Mouse (Mus musculus): ENCODE results near the gene Fcrl6. TPM values are rescaled to one million over a fixed set of nuclear protein-coding genes. Genes with fewer than 3 reads are reported as not detected.

The Fcrl6 gene
- total RNA-seq, 2 experiments from 2014 or later: not detected

DNA sequence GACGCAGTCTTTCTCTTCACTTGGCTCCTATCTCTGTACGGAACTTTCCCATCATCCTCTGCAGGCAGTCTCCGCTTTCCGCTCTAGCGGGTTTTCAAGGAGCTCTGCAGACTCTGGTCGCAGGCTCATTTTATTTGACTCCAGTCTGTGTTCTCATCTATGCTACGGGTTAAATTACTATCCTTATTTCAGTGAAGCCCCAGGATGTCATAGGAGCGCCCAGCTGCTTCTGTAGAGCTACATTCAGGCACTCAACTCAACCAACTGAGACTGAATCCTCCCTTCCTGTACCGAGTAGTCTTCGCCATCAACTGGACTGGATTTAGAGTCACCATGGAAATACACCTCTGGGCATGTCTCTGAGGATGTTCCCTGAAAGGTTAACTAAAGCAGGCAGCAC, 12.3 kb upstream of the Fcrl6 start:
- DNase-seq: no peak

DNA sequence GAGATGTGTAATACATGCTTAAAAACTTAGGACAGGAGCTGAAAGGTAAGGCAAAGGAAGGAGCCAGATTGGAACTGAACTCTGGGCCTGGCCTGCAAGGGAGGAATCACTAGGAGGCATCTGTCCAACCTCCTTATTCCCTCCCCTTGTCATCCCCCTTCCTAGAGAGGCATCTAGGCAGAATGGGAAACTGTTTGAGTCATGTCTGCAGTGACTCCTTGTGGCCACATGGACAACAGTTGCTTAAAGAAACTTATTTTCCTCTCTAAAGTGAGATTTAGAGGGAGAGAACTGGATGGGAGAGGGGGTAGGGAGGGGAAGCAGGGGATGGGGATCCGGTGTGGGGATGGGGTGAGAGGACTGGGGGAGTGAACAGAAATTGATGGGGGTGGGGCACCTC, 10.4 kb upstream of the Fcrl6 start:
- no peak for DNase-seq

DNA sequence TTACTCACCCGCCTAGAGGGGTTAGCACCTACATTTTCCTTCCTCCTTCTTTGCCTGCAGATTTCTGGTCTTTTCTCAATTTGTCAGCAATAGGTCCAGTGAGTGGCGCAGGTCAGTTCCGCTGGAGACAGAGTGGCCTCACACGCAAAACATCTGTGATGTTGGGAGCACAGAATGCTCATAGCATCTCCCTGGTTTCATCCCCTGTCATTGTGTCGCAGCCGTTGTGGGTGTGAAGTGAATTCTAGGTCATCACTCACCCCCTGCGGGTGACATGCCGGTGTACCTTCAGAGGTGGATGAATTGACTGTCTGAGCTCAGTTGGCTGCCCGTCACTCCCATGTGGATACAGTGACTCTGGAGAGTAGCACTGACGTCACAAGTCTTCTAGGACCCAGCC, 9.0 kb upstream of the Fcrl6 start:
- no peak for DNase-seq

DNA sequence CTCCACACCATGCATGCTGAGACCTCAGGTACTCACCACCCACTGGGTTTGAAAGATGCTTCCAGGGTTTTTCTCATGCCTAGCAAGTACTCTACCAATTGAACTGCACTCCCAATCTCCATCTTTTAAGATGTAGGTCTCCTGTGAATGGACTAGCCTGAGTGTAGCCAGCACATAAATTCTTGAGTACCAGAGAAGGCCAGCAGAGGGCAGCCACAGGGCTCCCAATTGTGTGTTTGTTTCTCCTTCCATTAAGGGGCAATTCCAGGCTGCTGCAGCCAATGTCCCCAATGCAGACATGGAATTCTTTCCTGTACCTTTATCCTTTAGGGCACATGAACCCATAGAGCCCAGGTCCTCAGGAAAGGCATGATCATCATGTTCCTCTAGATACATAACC, 7.9 kb downstream of the Fcrl6 start:
- peak; percentile 58 for DNase-seq

DNA sequence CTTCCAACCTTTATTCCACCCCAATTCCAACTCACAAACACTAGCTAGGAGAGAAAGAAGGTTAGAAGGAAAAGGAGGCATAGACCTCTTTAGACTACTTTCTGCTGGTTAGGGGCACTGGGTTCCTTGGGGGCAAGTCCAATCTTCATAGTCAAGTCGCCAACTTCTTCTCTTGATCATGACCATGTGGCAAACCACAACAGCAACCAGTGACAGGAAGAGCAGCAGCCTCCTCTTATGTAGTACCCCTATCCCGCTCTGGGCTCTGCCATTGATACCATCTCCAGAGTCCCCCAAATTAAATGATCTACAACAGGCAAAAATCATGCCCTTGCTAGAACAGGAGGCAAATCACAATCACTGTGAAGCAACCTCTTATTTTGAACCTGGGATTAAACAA, 8.4 kb downstream of the Fcrl6 start:
- DNase-seq: no peak

DNA sequence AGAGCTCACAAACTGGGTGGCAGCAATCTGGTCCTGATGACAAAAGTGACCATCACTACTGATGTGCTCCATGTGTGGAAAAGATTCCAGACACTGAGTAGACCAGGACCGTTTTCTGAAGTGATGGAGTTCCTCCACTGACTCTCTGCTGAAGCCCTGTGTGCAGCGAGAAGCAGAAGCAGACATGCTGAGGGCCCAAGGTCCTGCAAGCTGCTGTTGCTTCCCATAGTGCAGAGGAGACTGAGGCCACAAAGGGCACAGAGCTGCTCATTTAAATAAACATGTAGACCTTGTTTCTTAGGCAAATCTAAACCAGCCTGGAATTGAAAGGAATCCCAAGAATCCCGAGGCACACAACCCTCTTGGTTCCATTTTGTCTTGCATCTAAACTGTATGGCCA, 9.0 kb downstream of the Fcrl6 start:
- DNase-seq: no peak

DNA sequence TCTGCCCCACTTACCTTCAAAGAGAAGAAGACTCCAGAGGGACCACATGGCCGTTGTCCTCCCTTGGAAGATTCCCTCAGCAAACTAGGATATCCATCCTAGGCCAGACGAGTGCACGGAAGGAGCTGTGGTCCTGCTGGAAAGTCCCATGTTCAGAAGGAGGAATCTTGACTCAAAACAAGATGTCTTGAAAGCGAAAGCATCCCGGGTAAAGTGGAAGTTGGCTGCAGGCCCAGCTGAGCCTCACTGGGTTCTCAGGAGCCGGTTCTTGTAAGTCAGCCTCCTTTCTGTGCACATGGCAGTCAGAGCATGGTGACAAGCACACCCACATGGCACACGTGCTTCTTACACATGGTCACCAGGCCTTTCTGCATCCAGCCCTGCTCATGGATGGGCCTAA, 12.0 kb downstream of the Fcrl6 start, which contains the start of gene Slamf8:
Gene Slamf8, minus strand, starts transcription at position 184 of the 400 bp plus-strand sequence.
- DNase-seq: peak; percentile 12

DNA sequence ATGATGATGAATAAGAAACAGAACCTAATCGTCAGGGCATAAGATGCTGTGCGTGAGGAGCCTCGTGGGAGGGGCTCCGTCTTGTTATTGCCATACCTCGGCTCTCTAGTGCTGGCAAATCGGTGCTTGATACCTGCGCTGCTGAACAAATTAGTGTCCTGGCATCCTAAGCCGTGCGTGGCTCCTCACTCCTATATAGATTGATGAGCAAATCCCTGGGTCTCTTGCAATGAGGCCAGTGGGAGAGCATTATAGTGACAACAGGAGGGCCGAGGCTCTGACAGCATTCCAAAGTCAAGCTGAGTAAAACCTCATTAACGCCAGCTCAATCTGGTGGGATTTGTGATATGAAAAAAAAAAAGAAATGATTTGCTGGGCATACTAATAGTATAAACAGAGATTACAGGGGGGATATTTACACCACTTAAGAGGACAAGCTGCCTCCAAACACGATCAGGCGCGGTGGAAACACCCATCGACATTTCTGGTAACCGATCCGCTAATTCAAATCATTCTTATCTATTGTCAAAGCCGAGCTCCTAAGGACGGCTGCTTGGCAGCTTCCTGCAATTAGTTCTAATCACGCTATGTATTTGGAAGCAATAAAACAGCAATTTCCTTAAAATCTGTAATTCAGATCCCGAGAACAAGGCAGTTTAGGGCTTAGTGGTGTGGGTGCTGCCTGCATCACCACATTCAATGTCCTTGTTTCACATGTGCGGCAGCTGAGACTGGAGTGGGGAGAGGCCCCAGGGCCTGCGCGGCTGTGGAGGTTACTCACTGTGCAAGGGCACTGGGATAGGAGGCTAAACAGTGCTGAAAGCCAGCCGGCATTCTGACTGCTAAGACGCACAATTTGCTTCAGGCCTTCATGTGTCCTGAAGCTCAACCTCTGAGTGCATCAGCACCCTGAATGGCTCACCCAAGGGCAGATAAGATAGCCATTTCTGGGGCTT, 16.5 kb downstream of the Fcrl6 start:
- peak; percentile 26 for DNase-seq

DNA sequence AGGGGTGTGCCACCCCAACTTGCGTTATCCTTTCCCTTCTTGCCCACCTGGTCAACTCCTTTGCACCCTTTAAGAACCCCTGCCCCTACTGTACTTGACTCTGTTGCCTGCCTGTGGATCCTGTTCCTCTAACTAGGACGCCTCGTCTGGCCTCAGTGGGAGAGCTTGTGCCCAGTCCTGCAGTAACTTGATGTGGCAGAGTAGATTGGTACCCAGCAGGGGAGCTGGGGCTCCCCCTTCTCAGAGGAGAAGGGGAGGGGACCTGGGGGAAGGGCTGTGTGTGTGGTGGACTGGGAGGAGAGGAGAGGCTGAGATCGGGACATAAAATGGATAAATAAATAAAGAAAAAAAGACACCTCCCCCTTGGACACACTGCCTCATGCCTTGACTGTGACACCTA, 17.3 kb downstream of the Fcrl6 start:
- DNase-seq: no peak

DNA sequence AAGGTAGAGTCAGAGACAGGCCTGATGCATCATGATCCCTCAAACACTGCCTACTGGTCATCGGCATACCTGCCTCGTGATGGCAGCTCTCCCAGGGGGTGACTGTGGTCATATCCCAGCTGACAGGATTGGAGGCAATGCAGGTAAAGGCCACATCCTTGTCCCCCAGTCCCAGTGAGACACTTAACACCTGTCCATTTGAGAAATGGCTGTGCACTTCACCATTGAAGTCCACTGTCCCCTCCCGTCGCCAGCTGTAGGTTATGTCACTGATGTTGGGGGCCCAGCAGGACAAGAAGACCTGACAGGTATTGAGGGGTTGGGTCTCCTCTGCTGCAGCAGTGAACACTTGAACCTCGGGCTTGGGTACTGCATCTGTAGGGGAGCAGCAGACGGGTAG, 18.1 kb downstream of the Fcrl6 start:
- DNase-seq: no peak

DNA sequence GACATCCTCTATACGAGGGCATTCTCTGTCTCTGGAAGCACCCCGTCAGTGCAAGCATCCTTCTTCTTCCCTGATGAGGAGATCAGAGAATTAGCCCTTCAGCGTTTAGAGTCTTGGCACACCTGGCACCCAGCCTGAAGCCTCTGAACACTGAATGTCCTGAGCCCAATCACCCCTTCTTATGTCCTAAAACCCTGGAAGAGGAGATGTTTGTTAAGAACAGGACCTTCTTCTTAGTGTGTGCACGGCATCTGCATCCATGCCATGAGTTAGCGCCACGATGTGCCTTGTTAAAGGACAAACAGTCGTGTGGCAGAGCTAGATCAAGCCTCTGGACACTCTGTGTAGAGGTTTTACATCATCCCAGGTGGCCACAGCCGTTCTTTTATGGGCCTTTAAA, 19.9 kb downstream of the Fcrl6 start:
- DNase-seq: no peak

DNA sequence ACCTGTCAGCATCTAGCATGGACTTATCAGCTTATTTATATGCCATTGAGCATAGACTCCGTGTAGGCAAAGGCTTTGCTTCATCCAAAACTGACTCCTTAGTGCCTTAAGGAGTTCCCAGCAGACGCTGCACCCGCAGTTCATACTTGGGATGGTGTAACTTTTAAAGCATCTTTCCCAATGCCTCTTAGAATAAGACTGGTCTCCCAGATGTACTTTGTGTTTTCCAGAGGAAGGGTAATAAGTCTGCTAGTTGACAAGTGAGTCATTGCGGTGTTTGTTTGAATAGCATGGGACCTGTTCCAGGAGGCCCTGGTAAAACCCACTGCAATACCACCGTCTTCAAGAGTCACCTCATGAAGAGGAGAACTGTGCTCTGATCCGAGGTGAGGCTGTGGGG, 22.2 kb downstream of the Fcrl6 start:
- DNase-seq: no peak

DNA sequence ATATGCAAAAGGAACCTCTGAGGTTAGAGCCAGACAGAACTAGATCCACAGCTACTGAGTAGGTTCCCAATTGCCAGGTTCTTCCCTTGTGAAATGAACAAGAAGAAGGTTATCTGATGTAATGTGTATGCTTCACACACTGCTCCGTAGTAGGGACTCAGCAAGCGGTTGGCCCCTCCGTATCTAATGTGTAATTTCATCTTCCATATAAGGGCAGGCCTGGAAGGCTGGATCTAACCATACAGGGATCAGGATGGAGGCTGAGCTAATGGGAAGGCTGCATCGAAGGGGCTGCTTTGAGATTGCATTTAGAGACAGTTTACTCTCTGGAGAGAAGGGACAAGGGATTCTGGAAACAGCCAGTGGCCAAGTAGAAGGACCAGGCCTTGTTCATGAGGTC, 34.6 kb downstream of the Fcrl6 start:
- no peak for DNase-seq

DNA sequence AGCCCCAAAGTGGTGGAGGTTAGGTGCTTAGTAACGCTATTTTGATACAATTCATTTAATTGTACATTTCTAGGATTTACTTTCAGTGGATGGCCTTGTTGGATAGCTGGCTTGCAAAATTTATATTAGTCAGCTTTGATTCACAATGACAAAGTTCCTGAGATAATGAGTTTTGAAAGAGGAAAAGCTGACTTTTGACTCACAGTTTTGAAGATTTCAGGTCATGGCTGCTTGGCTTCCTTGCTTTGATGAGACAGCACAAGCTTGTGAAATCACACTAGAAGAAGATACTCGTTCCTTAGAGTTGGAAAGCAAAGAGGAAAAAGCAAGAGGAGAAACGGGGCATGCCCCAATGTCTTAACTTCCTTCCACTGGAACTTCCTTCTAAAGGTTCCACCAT, 36.2 kb downstream of the Fcrl6 start:
- no peak for DNase-seq

DNA sequence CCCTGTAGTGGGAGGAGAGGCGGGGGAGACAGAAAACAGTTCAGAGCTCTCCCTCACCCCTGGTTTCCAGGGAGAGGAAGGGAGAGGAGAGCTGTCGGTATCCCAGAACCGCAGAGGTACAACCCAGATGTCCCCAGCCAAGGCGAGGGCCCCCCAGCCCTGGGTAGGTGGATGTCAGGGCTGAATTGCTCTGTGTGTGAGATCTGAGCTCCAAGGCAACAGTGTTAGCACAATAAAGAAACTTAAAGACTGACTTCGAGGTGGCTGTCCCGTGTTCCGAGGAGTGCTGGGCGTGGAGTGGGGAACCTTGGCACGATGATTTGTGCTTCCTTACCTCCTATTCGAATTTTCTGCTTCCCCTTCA, 38.9 kb downstream of the Fcrl6 start:
- DNase-seq: no peak

DNA sequence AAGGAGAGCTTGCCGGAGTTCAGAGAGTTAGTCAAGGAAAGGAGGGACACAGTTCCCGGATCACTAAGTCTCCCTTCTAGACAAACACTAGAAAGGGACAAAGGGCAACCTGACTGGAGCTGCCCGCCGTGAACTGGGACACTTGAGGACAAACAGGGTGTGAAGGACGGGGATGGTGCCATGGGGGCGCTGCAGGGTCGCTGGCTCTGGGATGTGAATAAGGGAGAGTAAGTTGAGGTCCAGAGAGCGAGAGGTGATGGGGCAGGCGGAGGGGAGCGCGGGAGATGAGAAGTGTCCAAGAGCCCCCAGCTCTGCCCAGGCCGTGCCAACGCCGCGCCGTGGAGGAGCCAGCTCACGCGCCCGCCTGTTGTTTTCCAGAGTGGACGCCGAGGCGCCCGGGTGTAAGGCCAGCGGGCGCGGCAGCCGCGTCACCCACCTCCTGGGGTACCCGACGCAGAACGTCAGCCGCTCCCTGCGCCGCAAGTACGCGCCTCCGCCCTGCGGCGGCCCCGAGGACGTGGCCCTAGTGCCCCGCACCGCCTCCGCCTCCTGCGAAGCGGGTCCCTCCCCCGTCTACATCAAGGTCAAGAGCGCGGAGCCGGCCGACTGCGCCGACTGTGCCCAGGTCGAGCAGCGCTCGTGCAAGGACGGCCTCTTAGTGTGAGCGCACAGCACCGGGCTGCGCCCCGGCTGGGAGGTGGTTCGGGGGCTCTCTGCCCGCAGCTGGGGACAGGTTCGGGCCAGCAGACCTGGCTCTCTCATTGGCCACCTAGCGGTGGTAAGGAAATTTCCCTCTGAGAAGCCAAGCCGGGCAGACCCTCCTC, 39.5 kb downstream of the Fcrl6 start:
- peak; percentile 82 for DNase-seq

DNA sequence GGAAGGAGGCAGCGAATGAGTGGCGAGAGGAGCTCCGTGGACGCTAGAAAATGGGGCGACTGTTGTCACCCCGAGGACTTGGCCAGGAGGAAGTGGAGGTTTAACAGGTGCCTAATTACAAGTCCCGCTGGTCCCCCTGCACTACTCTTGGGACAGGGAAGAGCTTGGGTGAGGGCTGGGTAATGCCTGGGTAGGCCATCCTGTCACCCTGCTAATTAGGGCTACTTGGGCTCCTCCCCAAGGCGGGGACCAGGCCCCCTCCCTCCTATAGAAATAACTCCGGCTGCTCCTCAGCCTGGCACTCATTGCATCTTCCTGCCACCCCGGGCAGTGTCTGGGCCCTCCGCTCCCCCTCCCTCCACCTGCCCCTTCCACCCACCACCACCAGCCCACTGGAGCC, 46.7 kb downstream of the Fcrl6 start, which contains the start of gene Vsig8:
Gene Vsig8, plus strand, starts transcription at position 301 of the 400 bp plus-strand sequence.
- no peak for DNase-seq

DNA sequence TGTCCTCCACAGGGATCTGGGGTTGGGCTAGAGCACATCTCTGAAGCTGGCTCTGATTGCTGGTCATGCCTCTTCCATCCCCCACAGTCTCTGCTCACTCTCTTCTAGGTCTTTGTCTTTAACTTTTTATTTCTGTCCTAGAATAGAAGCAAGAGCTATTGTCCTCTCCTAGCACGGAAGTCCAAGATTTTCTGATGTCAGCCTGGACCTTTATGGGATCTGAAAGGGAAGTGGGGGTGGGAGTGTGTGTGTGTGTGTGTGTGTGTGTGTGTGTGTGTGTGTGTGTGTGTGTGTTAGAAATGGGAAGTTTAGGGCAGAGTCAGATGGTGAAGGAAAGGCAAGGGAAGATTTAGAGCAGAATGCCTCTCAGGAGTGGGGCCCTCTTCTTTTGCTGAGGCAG, 49.7 kb downstream of the Fcrl6 start:
- DNase-seq: no peak

DNA sequence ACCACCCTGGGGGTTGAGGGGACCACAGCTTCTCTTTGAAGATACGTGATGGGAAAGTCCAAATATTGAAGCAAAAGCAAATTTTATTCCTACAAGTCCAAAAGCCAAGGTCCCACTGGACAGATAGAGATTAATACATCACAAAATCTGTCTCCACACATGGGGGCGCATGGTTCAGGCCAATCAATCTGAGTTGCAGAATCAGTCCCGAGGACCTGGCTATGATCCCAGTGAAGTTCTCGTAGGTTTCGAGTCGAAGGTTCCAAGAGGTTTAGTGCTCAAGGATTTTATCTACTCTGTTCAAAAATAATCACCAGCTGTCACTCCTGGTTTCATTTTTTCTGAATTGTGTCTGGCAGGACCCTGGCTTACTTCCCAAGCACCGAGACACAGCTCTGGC, 51.3 kb downstream of the Fcrl6 start:
- no peak for DNase-seq

DNA sequence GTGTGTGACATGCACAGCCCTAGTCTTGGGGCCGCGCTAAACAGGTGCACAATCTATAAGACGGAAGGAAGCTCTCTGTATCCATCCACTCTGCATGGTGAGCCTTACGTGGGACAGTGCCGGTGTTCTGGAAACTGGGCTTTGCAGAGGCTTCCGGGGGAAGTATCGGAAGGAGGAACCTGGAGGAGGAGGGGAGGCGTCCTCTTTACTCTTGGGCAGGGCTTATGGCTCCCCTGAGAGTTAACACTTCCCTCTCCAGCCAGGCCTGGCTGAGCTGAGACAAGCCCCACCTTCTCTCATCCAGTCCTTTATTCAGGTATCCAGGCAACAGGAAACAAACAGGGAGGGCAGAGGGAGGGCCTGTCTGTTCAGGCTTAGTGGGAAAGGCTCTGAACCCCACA, 51.8 kb downstream of the Fcrl6 start:
- DNase-seq: peak; percentile 48

DNA sequence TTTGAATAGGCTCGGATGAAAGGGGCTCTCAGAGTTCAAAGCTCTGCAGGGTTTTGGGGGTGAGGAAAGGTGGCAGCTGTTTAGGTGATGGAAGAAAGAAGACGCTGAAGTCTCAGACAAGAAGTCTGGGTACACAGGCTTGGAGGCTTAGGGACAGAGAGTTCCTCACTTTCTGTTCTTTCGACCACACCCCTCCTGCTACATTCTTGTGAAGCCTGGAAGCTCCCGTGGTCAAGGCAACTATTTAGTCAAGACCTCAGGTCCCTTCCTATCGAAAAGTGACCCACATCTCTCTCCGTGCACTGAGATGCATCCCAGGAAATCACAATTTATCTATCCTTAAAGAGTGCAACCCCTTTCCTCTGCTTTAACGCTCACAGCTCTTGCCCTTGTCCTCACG, 52.6 kb downstream of the Fcrl6 start:
- no peak for DNase-seq

DNA sequence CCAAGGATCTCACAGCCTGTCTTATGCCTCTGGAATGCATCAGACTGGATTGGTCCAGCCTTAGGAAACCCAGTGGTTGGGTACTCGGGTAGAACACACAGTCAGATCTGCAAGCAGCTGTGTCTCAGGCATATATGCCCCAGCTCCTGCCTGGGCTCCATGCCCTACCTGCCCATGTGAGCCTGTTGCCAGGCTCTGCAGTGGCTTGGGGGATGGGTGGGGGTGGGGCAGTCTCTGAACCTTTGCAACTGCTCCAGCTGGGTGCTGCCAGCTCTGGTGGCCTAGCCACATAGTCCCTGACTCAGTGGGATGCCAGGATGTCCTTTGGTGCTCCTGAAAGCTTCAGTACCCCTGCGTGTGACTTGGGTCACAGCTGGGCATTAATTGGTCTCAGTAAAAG, 53.0 kb downstream of the Fcrl6 start:
- no peak for DNase-seq

DNA sequence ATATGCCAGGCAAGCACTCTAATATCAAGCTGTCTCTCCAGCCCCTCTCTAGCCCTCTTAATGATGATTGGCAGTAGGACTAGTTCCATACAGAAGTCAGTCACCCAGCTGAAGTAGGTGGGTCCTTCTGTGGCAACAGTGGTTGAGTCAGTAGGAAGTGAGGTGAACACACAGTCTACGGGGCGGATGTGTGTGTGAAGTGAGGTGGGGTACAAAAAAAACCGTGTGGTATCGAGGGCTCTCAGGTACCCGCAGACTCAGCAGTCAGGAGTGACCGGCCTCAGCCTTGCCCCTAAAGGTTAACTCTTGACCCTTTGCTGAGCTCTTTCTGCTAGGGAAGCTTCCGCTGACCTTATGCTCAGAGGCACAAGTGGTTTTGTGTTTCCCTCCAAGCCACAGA, 53.9 kb downstream of the Fcrl6 start:
- DNase-seq: no peak

All from adrenal gland, postnatal 10 days (tissue).